Mouse (Mus musculus): ENCODE measurements around the gene Zfp296.

DNA sequence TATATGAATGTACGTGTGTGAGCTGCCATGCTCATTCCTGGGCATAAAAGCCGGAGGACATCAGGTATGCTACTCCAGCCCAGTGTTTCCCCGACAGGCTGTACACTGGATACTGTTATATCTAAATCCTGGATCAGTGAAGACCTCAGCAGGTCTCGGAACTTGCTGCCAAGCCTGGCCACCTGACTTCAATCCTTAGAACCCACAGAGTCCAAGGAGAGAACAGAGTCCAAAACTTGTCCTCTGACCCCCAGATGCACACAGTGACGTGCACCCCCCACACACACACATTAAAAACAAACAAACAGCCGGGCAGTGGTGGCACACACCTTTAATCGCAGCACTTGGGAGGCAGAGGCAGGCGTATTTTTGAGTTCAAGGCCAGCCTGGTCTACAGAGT, 9.7 kb upstream of the Zfp296 start:
- TF ChIP-seq EP300 (IDR thresholded peaks at IDR 0.05; ENCODE audit: low read depth) (no peak), CTCF (IDR thresholded peaks at IDR 0.05; ENCODE audit: low read depth) (no peak)
